Mouse (Mus musculus) liver, adult (tissue): ENCODE data around the gene Rec8.

Experiments
- GATA4 ChIP-seq: IDR thresholded peaks from 2 replicates; pipeline ENCODE4 v1.6.1; 2014; ENCODE audit warnings: mild to moderate bottlenecking, low read length; ENCODE audit not compliant: insufficient replicate concordance

Gene Rec8

DNA sequence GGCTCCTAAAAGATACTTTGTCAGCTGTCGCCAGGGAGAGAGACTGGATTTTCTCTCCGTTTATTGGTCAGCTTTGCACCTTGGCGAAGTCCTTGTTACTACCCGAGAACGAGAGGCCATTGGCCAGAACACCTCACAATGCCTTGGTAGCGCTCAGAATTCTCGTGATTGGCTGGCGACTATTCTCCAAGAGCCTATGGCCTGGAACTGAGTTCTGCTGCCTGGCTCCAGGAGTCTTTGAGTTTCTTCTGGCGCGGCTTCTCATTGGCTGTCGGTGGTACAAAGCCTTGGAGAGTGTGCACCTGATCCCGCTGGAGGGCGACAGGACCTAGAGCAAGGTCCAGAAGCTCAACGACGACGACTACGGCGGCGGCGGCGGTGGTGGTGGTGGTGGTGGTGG is at the start of gene Rec8:
TSS of gene Rec8 (plus strand) at position 216 of the 400 bp plus-strand sequence.
- no peak for TF ChIP-seq GATA4

DNA sequence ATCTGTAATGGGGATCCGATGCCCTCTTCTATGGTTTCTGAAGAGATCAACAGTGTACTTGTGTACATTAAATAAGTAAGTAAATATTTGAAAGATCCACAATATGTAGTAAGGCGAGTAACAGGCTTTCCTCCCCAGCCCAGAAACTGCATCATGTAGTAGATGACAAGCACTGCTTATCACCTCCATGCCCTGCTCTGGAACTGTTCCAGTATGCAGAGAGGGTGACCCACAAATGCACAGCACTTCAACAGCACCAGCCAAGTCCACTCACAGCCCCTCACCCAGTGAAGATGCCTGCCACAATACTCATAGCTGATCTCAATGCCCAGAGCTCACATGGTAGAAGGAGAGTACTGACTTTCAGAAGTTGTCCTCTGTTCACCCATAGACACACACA is 47.2 kb upstream of the Rec8 start:
- no peak for TF ChIP-seq GATA4

DNA sequence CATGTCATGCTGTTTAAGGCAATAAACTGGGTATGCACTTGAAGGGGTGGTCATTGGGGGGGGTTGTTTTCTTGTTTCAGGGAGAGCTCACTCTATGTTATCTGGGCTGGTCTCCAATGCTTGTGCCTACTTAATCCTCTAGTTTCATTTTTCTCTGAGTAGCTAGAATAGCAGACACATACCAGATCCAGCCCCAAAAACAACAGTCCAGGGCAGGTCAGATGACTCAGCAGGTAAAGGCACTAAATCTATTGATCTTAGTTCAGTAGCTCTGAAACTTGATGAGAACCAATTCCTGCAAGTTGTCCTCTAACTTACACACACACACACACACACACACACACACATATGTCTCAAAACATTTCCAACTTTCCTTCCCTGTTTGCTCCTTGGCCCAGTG is 46.1 kb upstream of the Rec8 start:
- TF ChIP-seq GATA4 = no peak

DNA sequence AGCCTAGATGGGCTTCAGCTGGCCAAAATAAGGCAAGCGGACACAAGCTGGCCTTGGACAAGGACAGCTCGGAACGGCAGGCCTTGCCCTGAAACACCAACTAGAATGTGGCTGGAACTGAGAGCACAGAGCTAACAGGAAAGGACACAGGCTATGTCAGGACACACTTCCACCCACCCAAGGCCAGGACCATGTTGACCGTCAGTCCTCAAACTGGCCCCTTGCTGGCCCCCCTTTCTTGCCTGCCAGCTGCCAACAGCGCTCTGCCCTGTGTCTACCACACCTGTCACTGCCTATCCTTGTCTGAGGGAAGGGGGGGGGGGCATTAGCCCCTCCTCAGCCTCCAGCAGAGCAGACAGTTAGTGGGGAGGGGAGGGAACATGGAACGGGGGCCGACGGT is 42.5 kb upstream of the Rec8 start, which contains the start of gene Fitm1:
TSS of gene Fitm1 (plus strand) at position 316 of the 400 bp plus-strand sequence.
- TF ChIP-seq GATA4 = no peak

DNA sequence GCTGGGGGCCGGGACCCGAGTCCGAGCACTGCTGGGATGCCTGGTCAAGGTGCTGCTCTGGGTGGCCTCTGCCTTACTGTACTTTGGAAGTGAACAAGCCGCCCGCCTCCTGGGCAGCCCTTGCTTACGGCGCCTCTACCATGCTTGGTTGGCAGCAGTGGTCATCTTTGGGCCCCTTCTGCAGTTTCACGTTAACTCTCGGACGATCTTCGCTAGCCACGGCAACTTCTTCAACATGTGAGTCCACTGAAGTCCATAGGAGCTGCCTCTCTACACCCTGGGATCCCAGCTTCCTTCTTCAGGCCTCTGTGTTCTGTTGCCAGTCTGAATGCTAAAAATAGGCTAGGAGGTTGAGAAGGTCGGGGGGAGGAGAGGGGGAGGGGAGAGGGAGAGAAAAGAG is 42.1 kb upstream of the Rec8 start:
- no peak for TF ChIP-seq GATA4

DNA sequence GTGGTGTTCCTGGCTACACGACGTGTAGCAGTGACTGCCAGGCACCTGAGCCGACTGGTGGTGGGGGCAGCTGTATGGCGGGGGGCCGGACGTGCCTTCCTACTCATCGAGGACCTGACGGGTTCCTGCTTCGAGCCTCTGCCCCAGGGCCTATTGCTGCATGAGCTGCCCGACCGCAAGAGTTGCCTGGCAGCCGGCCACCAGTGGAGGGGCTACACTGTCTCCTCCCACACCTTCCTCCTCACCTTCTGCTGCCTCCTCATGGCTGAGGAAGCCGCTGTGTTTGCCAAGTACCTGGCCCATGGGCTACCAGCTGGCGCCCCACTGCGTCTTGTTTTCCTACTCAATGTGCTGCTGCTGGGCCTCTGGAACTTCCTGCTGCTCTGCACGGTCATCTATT is 41.5 kb upstream of the Rec8 start:
- no peak for TF ChIP-seq GATA4

DNA sequence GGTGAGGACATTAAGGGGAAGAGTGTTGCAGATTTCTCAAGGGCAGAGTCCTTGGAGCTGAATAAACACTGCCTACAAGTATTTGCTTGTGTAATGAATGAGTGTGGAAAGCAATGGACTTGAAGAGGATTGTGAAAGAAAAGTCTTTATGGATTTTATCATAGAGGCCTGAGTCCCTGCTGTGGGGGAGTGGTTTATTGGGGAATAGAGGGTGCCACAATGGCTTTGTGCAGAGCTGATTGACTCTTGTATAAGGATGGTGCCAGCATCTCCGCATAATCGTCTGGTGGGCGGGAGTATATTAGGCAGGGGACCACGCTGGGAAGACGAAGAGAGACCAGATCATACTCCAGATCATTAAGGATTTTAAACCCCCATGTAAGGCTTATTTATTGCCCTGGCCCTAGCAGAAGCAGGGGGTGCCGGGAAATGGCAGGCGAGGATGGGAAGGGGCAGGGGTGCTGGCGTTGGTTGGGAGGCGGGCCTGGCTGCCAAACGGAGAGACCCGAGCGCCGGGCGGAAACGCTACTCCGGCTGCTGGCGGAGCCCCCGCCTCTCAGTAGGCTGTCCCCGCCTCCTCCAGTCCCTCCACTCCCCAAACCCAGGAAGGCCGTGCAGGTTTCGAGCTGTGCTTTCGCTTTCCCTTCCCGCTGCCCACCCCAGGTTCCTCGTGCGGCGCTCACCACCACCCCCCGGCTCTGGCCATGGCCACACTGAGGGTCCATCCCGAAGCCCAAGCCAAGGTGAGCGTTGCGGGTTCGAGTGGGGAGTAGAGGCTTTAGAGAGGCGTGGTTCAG is 39.8 kb upstream of the Rec8 start, which contains the start of gene Psme1:
TSS of gene Psme1 (plus strand) at position 253 of the 797 bp plus-strand sequence.
- no peak for TF ChIP-seq GATA4

DNA sequence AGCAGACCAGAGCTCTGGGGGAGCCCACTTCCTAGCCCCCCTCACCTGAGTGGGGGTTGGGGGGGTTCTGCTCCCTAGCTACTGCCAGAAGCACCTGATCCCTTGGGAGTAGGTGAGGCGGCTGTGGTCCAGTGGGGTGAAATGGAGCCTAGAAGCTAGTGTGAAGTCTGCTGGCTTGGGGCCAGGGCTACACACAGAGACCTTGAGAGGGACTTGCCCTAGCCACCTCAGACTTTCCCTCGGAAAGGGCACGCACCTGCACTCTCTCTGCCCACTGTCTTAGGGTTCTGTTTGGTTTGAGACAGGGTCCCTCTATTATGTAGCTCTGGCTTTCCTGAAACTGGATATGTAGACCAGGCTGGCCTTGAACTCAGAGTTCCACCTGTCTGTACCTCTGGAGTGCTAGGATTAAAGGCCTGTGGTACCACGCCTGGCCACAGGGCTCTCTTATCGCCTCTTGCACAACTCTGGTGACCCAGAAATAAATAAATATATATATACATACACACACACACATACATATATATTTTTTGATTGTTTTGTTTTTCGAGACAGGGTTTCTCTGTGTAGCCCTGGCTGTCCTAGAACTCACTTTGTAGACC is 39.1 kb upstream of the Rec8 start:
- no peak for TF ChIP-seq GATA4

DNA sequence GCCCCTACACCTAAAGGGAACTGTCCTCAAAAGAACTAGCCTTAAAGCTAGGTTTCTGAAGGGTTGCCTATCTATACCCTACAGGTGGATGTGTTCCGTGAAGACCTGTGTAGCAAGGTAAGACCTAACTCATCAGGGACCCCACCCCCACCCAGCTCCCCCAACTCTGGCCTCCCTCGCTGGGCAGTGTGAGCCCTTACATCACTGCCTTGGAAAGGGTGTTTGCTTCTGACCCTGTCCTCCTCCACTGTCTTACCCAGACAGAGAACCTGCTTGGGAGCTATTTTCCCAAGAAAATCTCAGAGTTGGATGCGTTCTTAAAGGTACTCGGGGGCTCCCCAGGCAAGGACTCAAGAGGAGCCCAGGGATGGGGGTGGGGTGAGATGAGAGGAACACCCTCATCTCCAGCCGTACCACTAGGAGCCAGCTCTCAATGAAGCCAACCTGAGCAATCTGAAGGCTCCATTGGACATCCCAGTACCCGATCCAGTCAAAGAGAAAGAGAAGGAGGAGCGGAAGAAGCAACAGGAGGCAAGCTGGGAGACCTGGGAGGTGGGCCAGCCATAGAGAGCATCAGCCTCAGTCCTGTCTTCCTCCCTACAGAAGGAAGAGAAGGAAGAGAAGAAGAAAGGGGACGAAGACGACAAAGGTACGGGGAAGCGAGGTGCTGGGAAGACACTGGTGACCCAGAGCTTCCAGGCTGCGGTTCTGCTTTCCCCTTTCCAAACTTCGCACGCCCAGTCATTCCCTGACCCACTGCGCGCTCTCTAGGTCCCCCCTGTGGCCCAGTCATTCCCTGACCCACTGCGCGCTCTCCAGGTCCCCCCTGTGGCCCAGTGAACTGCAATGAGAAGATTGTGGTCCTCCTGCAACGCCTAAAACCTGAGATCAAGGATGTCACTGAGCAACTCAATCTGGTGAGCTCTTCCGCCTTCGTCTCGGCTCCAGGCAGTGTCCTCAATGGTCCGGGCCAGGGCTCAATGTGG is 38.0 kb upstream of the Rec8 start:
- no peak for TF ChIP-seq GATA4

DNA sequence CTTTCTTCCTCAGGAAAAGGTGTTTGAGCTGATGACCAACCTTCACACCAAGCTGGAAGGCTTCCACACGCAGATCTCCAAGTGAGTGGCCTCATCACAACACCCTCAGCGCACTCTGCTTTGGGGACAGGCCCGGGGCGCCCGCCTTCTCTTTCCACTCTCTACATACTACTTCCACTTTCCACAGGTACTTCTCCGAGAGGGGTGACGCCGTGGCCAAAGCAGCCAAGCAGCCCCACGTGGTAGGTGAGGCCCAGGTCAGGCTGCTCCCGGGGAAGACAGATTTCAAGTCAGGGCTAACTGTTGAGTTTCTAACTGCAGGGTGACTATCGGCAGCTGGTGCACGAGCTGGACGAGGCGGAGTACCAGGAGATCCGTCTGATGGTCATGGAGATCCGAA is 37.1 kb upstream of the Rec8 start:
- no peak for TF ChIP-seq GATA4

DNA sequence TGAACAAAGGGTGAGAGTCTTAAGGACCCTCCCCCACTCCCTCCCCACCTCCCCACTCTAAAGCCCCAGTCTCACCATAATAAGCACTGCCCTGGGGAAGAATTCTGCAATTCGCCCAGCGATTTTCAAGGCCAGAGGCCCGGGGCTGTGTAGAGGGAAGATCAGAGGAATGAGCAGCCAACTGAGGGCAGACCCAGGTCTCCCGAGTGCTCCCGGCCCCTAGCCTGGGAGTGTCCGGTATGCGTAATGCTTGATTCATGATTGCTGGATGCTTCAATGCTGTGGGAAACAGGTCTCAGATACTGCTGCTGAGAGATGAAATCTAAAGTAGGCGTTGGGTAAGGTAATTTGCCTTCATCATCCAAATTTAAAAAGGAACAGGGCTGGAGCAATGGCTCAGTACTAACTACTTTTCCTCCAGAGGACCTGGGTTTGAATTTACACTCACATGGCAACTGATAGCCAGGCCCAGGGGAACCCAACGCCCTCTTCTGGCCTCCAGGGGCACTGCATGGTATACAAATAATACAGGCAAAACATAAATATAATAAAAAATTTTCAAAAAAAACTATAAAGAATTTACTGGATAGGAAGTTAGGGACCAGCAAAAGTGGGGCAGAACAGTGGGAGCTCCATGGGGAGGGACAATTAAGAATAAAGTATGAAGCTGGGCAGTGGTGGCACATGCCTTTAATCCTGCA is 35.7 kb upstream of the Rec8 start:
- TF ChIP-seq GATA4 = no peak

DNA sequence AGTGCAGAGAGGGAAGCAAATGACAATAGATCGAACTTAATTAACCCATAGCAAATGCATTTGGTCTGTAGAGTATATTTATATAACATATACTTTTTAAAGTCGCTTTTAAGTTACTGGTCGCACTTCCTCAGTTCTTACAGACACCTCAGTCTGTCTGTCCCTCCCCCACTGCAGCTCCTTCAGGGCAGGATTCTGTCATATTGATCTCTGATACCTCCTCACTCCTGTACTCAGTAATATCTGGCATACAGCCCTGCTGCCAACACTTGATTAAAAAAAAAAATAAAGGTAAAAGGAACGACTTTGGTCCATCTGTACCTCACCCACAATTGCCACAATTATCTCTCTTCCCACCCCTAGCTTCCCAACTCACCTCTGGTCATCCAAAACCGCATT is 33.5 kb upstream of the Rec8 start:
- TF ChIP-seq GATA4 = no peak

DNA sequence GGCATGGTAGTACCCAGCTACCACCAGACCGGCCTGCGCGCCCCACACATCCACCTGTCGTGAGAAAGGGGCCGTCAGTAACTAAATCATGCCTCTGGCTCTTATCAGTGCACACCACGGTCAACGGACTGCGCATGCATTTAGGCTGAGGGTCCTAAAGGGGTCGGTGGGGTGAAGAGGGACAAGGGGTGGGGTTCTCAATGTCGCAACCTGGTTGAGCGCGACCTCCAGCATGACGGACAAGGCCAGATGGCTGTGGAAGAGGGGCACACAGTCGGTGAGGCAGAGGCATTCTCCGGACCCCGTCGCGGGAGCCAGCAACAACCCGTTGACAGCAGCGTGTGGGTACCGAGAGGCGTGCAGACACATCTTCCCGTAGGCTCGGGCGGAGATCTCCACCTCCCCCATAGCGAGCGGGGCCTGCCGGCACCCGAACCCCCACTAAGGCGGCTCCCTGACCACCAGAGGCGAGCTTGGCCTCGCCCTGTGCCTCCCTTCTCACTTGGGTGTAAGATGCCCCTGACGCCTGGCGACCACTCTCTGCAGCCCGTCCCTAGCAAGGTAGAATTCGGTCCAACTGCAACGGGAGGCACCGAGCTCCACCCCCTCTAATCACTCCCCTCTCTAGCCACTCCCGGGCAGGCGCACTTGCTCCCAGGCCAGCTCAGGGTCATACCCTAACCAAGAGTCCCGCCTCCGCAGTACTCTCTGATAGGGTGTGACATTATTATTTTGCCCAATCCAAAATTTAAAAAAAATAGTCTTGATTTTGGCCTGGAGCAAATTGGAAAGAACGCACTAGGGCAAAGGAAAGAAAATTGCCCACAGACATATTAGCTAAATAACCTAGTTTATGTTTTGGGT is 32.9 kb upstream of the Rec8 start, which contains the start of gene Emc9:
TSS of gene Emc9 (minus strand) at position 601 of the 864 bp plus-strand sequence.
- TF ChIP-seq GATA4 = peak; percentile 24; the same call in 1 of the 2 replicates

DNA sequence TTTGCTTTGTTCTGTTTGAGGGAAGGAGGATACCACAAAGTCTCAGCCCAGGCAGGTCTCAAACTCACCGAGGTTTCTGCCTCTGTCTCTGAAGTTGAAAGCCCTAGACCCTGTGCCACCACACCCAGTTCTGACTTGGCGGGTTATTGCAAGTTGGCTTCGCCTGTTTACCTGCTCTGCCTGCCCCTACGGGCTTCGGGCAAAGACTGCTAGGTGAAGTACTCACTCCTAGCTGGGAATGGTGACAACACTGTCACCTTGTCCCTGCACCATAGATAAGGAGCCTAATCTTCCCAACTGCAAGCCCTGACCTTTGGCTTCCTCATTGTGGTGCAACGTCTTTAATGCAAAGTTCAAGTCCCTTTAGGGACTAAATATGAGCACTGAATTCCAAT is 32.3 kb upstream of the Rec8 start:
- peak; percentile 77; the same call in 1 of the 2 replicates for TF ChIP-seq GATA4
